Mouse (Mus musculus) bone marrow, adult 2 months (tissue): Measurements from ENCODE around the gene 2310039H08Rik.

Experiments used
- CTCF ChIP-seq: fragments of 200-500 bp; IDR thresholded peaks from 2 replicates; pipeline ENCODE4 v1.5.1; 2011; ENCODE audit warnings: low read length, control low read depth; ENCODE audit not compliant: control insufficient read depth, insufficient read depth
- POLR2A ChIP-seq: fragments of 200-500 bp; IDR thresholded peaks from 2 replicates; pipeline ENCODE4 v1.6.1; 2011; ENCODE audit warnings: low read depth, mild to moderate bottlenecking, control low read depth, low read length, borderline replicate concordance; ENCODE audit not compliant: control insufficient read depth

- TF ChIP-seq CTCF (no peak), POLR2A (no peak)
Observed at GRCm38 (mm10) chr17:46770546-46770945, 1.9 kb upstream of the 2310039H08Rik start.
